Mouse (Mus musculus): Measurements from ENCODE around the gene Ift46.
"Not testable (repeated sequence)": the region's sequence is repeated elsewhere in the genome, so short reads cannot be mapped to it uniquely, and the experiment has no call there.

Gene Ift46

DNA sequence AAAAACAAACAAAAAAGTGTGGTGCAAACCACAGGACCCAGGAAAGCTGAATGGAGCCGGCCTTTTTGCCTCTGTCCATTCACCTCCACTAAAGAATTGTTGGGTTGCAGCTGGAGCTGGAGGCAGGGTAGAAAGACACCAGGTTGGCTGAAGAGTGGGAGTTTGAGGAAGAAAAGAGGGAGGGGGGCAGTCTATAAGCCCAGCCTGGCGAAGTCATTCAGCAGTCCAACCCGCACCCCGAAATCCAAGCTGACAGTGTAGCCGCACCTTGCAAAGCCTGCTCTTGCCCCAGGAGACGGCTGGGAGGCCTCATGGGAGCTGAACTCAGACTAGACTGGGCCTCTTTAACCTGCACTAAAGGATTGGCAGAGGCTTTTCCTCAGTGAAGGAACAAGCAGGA, 31.8 kb upstream of the Ift46 start:
- no peak for DNase-seq (ENCODE audit: low spot score in 2 of 2)

- no peak for DNase-seq (ENCODE audit: low spot score in 2 of 2)
These were observed 31.4 kb upstream of the Ift46 start for GRCm38 (mm10) chr9:44736301-44736700.

DNA sequence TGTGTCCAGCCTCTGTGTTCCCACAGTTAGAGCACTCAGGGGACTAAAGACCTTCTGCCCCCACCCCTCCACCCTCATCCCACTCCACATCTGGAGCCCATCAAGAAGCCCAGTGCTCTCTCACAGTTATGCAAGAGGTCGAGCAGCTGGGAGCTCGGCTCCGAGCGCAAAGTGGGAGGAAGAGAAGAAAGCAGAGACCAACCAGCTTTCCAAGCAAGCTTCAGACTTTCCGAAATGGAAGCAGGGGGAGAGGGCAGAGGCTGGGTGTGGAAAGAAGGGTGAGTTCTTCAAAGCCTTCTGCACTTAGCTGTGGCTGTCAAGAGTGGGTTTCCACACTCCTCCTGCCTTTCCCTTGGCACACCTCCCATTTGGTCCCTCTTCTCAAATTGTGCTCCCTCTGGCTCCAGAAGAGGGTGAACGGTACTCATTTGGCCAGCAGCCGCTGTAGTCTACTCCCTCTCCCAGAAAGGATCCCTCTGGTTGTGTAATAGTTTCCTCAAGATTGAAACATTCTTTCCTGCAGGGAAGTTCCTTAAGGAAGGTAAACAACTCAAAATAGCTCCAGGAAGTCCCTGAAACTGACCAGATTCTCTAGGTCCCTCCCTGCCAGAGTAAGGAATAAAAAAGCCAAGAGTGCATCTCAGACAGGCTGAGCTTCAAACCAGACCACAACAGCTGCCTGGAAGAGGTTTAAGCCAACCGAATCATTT, 30.3 kb upstream of the Ift46 start:
- peak; percentile 88 to 91 for DNase-seq (ENCODE audit: low spot score in 2 of 2)

DNA sequence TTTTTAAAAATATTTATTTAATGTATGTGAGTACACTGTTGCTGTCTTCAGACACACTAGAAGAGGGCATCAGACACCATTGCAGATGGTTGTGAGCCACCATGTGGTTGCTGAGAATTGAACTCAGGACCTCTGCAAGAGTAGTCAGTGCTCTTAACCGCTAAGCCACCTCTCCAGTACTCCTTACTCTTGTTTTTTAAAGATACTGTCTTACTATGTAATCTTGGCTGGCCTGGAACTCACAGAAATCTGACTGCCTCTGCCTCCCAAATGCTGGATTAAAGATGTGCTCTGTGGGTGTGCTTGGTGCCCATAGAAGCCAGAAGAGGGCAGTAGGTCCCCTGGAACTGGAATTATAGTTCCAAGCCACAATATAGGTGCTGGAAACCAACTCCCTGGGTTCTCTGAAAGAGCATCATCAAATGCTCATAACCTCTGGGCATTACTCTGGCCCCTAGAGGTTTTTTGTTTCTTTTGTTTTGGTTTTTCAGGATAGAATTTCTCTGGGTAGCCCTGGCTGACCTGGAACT, 27.0 kb upstream of the Ift46 start:
- no peak for DNase-seq (ENCODE audit: low spot score in 2 of 2)

DNA sequence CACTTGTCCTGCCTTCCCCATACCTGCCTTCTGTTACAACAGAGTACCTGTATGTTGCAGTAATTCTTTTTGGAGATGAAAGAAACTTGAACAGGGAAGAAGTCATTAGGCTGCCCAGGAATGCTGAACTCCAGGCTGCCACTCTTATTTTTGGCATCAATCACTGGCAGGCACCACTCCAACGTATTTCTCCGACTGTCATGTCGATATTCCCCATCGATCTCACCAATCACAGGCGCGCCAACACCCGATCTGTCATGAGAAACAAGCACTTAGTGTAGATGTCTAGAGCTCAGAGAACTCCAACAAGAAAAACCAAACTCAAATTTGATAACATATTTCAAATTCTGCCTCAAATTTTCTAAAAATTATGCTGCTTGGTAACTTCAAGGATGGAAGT, 22.3 kb upstream of the Ift46 start:
- DNase-seq (ENCODE audit: low spot score in 2 of 2) = no peak

GRCm38 (mm10) chr9:44746666-44747065, 21.0 kb upstream of the Ift46 start:
- DNase-seq (ENCODE audit: low spot score in 2 of 2) = no peak

DNA sequence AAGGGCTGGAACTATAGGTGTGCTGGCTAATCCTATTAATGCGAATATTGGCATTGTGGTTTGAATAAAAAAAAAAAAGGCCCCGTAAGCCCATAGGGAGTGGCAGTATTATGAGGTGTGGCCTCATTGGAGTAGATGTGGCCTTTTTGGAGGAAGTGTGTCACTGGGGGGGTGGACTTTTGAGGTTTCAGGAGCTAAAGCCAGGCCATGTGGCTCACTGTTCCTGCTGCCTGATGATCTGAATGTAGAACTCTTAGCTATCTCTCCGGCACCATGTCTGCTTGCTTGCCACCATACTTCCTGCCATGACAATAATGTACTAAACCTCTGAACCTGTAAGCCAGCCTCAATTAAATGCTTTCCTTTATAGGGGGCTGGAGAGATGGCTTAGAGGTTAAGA, 20.4 kb upstream of the Ift46 start:
- no peak for DNase-seq (ENCODE audit: low spot score in 2 of 2)

DNA sequence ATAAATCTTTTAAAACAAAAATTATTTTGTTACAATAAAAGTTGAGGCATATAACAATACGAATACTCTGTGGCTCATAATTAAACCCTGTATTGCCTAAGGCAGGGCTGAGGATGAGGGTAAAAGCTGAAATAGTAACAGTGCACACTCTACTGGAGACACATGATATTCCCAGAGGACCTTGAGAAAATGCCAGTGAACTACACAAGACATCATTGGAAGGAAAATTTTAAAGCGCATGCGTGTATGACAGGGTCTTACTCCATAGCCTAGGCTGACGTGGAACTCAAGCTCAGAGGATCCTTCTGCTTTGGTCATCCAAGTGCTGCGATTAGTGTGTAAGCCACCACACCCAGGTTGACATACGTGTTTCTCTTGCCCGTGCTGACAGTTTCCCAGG, 19.2 kb upstream of the Ift46 start:
- peak in 1 of 2 experiments; percentile 34 for DNase-seq (ENCODE audit: low spot score in 2 of 2)

DNA sequence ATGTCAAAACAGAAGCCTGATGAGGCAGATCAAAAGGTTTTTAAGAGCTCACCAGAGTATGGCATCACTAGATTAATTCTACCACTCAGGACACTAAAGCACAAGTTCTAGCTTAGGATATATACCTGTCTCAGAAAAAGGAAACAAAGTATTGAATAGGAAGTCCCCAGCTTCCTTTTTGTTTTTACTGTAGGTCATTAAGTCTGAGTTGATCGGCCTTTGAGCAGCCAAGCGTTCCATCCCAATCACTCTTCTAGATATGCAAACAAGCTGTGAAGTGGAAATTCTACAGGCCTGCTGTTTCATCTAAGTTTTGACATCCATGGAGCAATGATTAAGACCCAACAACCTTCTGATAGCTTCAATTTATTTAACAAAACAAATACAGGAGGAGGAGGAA, 6.8 kb upstream of the Ift46 start:
- no peak for DNase-seq (ENCODE audit: low spot score in 2 of 2)

DNA sequence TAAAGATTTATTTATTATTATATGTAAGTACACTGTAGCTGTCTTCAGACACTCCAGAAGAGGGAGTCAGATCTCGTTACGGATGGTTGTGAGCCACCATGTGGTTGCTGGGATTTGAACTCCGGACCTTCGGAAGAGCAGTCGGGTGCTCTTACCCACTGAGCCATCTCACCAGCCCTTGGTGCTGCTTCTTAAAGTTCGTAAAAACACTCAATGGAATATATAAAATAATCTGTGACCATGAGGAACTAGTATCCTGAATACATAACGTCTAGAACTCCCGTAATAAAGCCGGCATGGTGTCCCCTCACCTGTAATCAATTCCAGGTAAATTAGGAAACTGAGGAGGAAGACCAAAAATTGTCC, 304 bp downstream of the Ift46 start:
- not testable (repeated sequence) for DNase-seq (ENCODE audit: low spot score in 2 of 2)

GRCm38 (mm10) chr9:44771376-44771775, 3.7 kb downstream of the Ift46 start:
- no peak for DNase-seq (ENCODE audit: low spot score in 2 of 2)

GRCm38 (mm10) chr9:44772392-44772749, 4.7 kb downstream of the Ift46 start:
- no peak for DNase-seq (ENCODE audit: low spot score in 2 of 2)

DNA sequence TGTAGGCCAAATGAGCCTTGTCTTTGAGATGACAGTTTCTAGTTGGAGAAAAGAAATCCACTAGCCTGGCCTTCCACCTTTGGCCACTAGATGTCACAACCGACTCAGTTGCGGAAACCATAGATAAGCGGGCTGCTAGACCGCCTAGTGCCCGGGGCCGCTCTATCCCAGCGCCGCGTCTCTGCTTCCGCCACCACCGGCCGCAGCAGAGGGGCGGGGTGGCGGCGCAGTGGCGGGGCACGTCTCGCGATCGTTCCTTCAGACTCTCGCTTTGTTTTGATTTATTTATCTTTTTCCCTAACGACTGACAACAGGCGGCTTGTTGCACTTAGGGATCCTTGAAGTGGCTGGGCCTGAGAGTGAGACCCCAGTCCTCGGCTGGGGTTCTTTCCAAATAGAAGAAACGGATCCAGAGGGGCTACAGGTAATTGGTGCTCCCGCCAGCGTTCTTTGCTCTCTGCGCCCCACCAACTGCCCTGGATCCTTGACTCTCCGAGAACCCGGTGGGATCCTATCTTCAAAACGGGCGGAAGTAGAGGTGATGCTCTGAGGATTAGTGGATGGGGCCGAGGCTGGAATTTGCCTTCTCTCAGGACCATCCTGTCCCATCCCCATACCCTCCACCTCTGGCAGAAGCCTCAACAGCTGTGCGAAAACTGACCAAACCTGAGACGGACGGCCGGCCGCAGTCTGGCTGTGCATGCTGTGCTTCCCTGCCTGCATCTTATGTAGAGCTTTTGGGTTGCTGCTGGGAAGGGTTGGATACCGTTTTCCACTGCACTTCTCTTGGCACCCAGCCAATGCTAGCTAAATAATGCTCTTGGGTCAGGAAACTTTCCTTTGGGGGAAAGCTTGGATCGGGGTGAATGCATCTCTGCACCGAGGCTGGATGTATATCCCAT, 5.3 kb downstream of the Ift46 start:
- peak; percentile 90 to 93 for DNase-seq (ENCODE audit: low spot score in 2 of 2)

- DNase-seq (ENCODE audit: low spot score in 2 of 2) = no peak
These were observed 25.1 kb downstream of the Ift46 start for GRCm38 (mm10) chr9:44792842-44793241.

DNA sequence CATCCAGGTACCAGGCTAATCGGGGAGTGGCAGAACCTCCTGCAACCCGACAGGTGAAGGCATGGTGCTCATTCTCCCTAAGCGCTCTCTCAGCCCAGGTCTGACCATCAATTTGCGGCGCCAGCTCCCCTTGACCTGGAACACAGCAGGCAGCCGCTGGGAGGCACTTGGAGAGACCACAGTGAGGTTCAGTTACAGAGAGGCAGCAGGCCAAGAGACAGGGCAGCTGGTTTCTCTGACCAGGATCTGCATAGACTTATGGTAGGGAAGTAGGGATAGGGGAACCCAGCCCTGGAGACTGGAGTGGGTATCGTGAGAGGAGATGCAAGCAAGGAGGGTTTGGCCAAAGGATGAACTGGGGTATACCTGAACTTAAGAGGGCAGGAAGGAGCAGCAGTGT, 30.6 kb downstream of the Ift46 start:
- no peak for DNase-seq (ENCODE audit: low spot score in 2 of 2)

DNA sequence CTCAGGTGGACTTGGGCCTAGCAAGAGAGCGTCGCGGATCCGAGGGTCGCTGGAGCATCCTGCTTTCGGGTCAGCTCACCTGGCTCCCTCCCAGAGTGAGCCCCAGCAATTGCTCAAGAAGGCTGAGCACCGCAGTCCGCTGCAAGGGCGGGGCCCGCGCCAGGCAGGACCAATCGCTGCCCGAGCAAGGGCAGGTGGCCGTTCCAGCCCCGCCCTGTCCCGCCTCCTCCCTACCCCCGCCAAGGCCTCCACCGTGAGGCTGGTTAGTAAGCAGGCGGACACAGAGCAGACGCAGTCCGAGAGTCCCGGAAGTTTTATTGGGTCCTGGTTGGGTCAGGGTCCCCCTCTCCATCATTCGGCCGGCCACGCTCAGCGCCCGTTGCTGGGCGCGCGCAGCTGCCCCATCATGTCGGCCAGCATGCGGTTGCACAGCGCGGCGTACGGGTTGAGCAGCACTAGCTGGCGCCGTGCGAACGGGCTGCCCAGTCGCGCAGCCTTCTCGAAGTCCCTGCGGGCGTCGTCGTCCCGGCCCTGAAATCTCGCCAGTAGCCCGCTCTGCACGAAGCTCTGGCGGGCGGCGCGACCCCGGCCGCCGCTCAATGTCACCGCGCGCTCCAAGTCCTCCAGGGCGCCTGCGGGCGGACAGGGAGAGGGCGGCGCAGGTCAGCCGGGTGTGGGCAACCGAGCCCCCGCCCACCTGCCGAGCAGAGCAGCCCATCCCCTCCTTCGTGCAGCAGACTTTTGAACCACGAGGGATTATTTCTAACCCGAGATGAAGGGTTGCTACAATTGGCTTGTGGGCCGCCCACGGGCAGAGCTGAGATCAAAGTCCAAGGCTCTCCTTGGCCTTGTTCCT, 31.6 kb downstream of the Ift46 start, which contains the start of gene Tmem25:
Tmem25 (minus strand) TSS at position 206 of the 856 bp plus-strand sequence.
- DNase-seq (ENCODE audit: low spot score in 2 of 2) = peak; percentile 77 to 82

- no peak for DNase-seq (ENCODE audit: low spot score in 2 of 2)
These were observed 32.2 kb downstream of the Ift46 start for GRCm38 (mm10) chr9:44799958-44800324.

DNA sequence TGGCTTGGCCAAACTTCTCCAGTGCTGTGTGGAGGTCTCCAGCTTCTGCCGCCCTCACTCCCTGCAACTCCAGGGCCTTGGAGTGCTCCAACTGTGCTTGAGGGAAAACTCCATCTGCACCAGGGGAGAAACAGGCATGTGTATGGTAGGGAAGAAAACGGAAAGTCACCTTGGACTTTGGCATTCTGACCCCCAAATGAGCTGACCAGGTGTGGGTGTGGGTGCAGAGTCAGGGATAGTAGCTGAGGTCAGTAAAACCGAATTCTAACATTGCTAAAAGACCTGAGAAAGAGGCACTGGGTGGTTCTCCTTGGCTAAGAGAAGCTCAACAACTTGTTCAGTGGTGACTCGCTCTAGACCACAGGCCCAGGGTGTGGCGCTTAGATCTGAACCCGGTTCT, 34.0 kb downstream of the Ift46 start:
- no peak for DNase-seq (ENCODE audit: low spot score in 2 of 2)

DNA sequence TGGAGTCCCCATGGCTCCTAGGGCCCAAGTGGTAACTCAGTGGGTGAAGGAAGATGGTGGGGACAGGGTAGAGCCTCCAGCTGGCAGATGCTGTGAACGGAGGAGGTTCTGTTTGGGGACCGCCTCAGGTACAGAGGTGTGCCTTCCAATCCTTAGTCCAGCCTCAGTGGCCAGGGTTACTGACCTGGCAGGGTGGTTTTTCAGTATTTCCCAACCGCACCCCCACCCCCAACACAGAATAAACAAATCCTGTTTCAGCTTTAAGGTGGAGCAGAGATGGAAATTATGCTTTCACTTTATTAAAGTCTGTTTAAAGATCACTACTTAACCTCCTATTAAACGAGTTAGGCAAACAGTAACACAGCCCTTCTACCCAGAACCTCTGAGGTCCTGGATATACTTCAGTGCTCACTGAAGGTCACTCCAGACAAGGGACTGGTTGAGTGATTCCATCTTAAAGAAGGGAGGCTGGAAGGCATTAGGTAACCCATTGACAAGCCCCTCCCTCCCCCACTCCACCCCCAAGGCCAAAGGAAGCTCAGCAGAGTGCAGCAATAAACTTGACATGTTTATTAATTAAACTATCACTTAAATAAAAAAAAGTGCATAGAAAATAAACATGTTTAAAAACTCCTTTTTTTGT, 35.2 kb downstream of the Ift46 start, which contains the start of gene Ttc36:
Ttc36 (minus strand) TSS at position 265 of the 643 bp plus-strand sequence.
- DNase-seq (ENCODE audit: low spot score in 2 of 2) = no peak

DNA sequence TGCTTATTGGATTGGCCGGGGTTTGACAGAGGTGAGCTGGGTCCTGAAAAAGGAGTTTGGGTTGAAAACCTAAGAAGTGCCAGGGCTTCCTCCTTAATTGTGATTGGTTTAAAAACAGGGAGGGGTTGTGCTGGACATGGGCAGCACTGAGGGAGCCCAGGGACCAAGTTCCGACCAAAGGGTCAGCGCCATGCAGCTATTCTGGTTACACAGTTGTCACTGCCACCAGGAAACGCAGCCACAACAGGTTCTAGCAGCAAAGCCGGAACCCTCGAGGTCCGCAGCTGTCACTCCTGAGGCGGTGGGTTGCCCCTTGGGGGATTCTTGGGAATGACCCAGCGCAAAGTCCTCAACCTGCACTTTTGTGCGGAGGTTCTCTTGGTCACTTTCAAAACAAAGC, 37.0 kb downstream of the Ift46 start:
- DNase-seq (ENCODE audit: low spot score in 2 of 2) = no peak

DNA sequence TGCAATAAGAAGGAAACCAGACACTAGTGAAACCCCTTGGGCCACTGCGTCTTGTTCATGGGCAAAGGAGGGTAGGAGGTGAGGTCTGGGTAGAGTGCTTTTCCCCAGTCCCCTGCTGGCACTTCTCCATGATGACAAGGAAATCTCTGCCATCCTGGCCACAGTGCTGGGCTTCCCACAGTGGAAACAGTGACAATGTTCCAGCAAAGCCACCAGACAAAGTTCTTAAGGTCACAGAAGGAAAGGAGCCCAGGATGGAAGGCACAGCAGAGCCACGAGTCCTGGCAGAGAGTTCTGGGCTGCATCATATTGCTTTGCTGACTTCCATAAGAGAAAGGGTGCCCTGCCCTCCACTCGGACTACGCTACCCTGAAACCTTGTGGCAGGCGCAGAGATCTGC, 37.8 kb downstream of the Ift46 start:
- no peak for DNase-seq (ENCODE audit: low spot score in 2 of 2)
